Mouse (Mus musculus): ENCODE data around the gene Ctxn2. TPM values are rescaled to one million over a fixed set of nuclear protein-coding genes. Genes with fewer than 3 reads are reported as not detected.

The Ctxn2 gene
- polyA plus RNA-seq, 1 experiment from 2014 or later: 0.41 TPM

GRCm38 (mm10) chr2:125134113-125134512, 2.4 kb upstream of the Ctxn2 start:
- no peaks in the 10 kb centered on the region for H3K9me3 ChIP-seq
- peaks cover 15% of the 10 kb centered on the region for H3K4me1 ChIP-seq
- no peak overlapping the region for H3K4me3 ChIP-seq
- H3K4me2 ChIP-seq (replicated peaks): no peak overlapping the region
- H3K27me3 ChIP-seq: no peaks in the 10 kb centered on the region
- H3K36me3 ChIP-seq: no peaks in the 10 kb centered on the region
- WGBS: 17% methylated on average over 4 of the region's 4 CpGs
- ATAC-seq (ENCODE audit: low FRiP score, low read depth): peak; percentile 58
- H3K27ac ChIP-seq (replicated peaks): no peak overlapping the region
- H3K9ac ChIP-seq (replicated peaks): no peak overlapping the region

GRCm38 (mm10) chr2:125136846-125137245, 354 bp downstream of the Ctxn2 start:
- Histone ChIP-seq H3K4me1 (peaks cover 15% of the 10 kb centered on the region), H3K36me3 (no peaks in the 10 kb centered on the region), H3K27me3 (no peaks in the 10 kb centered on the region), H3K4me2 (replicated peaks) (peak overlapping the region; percentile 73), H3K9me3 (no peaks in the 10 kb centered on the region), H3K9ac (replicated peaks) (no peak overlapping the region; the same call in 1 of the 2 replicates), H3K4me3 (peak overlapping the region; percentile 44), H3K27ac (replicated peaks) (no peak overlapping the region)
- no peak for ATAC-seq (ENCODE audit: low FRiP score, low read depth)
- 26% methylated on average over 7 of the region's 7 CpGs for WGBS

- no peak for ATAC-seq (ENCODE audit: low FRiP score, low read depth)
Measured at GRCm38 (mm10) chr2:125142336-125142735, 5.8 kb downstream of the Ctxn2 start.

GRCm38 (mm10) chr2:125152388-125152787, 15.9 kb downstream of the Ctxn2 start, which contains the start of gene Slc12a1:
Gene Slc12a1, plus strand, starts transcription at chr2:125152505.
- H3K4me2 ChIP-seq (replicated peaks): no peak within 1 kb of the TSS
- H3K27me3 ChIP-seq: no peaks in the 10 kb centered on the region
- no peaks in the 10 kb centered on the region for H3K36me3 ChIP-seq
- no peak for ATAC-seq (ENCODE audit: low FRiP score, low read depth)
- no peak within 1 kb of the TSS for H3K9ac ChIP-seq (replicated peaks)
- no peak within 1 kb of the TSS for H3K4me3 ChIP-seq
- 83% methylated on average over 6 of the region's 6 CpGs for WGBS
- no peak within 1 kb of the TSS for H3K27ac ChIP-seq (replicated peaks)
- H3K9me3 ChIP-seq: no peaks in the 10 kb centered on the region
- no peaks in the 10 kb centered on the region for H3K4me1 ChIP-seq

More at GRCm38 (mm10) chr2:125142336-125142735, 5.8 kb downstream of the Ctxn2 start:
- Histone ChIP-seq H3K9ac (replicated peaks) (no peak overlapping the region), H3K4me1 (no peaks in the 10 kb centered on the region), H3K27me3 (no peaks in the 10 kb centered on the region), H3K36me3 (no peaks in the 10 kb centered on the region), H3K4me2 (replicated peaks) (no peak overlapping the region), H3K4me3 (no peak overlapping the region), H3K9me3 (no peaks in the 10 kb centered on the region), H3K27ac (replicated peaks) (no peak overlapping the region)

GRCm38 (mm10) chr2:125154294-125154693, 17.8 kb downstream of the Ctxn2 start:
- no peak overlapping the region for H3K4me2 ChIP-seq (replicated peaks)
- no peaks in the 10 kb centered on the region for H3K9me3 ChIP-seq
- no peaks in the 10 kb centered on the region for H3K36me3 ChIP-seq
- no peak overlapping the region for H3K27ac ChIP-seq (replicated peaks)
- ATAC-seq (ENCODE audit: low FRiP score, low read depth): no peak
- no peak overlapping the region for H3K9ac ChIP-seq (replicated peaks)
- no peaks in the 10 kb centered on the region for H3K27me3 ChIP-seq
- no peak overlapping the region for H3K4me3 ChIP-seq
- whole genome bisulfite sequencing: 80% methylated on average over 9 of the region's 9 CpGs
- H3K4me1 ChIP-seq: no peaks in the 10 kb centered on the region

DNA sequence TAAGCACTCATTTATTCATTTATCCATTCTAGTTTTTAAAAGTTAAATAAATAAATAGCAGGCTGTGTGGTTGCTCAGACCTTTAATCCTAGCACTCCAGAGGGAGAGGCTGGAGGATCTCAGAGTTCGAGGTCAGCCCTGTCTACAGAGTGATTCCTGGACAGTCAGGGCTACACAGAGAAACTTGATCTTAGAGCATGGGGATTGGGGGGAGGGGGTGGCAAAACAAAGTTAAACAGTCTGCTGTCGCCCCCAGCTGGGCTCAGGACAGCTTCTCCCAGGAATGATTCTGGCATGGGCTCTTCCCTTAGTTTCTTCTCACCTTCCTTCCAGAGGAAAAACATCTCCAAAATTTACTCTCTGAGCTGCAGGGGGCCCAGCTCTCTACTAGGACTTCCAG, 19.0 kb downstream of the Ctxn2 start:
- no peak for ATAC-seq (ENCODE audit: low FRiP score, low read depth)
- WGBS: 31% methylated on average over 2 of the region's 2 CpGs
- Histone ChIP-seq H3K27ac (replicated peaks) (no peak overlapping the region), H3K9me3 (no peaks in the 10 kb centered on the region), H3K27me3 (no peaks in the 10 kb centered on the region), H3K4me2 (replicated peaks) (no peak overlapping the region), H3K9ac (replicated peaks) (no peak overlapping the region), H3K4me1 (no peaks in the 10 kb centered on the region), H3K4me3 (no peak overlapping the region), H3K36me3 (no peaks in the 10 kb centered on the region)

DNA sequence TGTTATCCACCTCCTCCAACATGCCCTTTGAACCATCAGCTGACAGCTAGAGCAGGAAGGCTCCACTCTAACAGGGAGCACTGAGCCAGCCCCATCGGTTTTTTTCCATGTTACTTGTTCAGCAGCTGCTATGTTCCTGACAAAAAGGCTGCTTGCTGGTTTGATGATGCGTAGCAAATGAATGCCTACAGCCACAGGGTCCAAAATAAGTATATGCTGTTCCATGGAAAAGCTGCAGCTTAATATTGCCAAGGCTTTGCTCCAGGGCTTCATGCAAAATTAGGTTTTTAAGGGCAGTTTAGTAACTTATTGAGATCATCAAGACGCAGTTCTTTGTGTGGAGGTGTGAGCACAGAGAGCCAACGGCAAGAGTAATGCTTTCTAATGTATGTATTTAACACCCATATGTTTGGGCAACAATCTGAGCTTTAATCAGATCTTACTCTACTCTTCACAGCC, 25.5 kb downstream of the Ctxn2 start:
- Histone ChIP-seq H3K9me3 (no peaks in the 10 kb centered on the region), H3K9ac (replicated peaks) (no peak overlapping the region), H3K4me3 (no peak overlapping the region), H3K4me2 (replicated peaks) (no peak overlapping the region), H3K27ac (replicated peaks) (no peak overlapping the region), H3K4me1 (no peaks in the 10 kb centered on the region), H3K27me3 (no peaks in the 10 kb centered on the region), H3K36me3 (no peaks in the 10 kb centered on the region)
- 67% methylated on average over 4 of the region's 4 CpGs for WGBS
- no peak for ATAC-seq (ENCODE audit: low FRiP score, low read depth)

DNA sequence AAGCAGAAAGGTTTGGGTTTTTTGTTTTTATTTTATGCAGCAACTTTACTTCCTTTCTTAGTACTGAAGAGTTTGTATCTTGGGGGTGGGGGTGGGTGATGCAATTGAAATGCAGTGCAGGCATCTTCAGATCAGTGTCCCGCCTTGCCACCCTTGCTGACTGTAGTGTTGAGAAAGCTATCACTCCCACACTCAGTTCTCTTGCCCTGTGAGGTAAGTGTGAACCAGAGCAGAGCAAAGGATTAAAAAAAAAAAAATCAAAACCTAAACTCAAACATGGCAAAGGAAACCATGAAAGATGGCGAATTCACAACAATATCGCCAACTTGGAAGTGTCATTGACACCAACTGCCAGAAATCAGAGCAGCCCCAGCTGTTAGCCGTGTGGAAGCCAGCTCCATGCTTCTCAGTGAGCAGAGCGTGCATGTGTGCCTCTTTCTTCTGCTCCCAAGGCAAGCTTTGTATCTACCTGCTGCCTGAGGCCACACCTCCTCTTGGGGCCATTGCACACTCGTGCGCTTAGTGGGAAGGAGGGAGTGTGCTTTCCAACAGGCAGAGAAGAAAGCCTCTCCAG, 41.8 kb downstream of the Ctxn2 start:
- no peaks in the 10 kb centered on the region for H3K4me1 ChIP-seq
- H3K4me2 ChIP-seq (replicated peaks): no peak overlapping the region
- H3K27ac ChIP-seq (replicated peaks): no peak overlapping the region
- H3K9me3 ChIP-seq: no peaks in the 10 kb centered on the region
- WGBS: 87% methylated on average over 7 of the region's 7 CpGs
- H3K27me3 ChIP-seq: no peaks in the 10 kb centered on the region
- no peak for ATAC-seq (ENCODE audit: low FRiP score, low read depth)
- no peak overlapping the region for H3K9ac ChIP-seq (replicated peaks)
- no peaks in the 10 kb centered on the region for H3K36me3 ChIP-seq
- no peak overlapping the region for H3K4me3 ChIP-seq

DNA sequence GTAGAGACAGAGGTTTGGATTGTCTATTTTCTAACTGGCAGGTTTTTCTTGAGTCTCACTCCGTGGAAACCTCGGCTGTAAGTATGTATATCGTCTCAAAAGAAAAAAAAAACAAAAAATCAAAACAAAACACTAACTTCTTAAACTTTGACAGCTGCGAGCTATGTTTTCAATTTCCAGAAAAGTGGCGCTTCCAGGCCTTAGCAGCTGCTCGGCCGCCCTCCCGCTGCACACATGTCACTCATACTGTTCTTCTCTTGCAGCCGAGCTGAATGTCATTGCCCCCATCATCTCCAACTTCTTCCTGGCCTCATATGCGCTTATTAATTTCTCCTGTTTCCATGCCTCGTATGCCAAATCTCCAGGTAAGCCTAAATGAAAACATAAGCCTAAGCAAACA, 51.4 kb downstream of the Ctxn2 start:
- ATAC-seq (ENCODE audit: low FRiP score, low read depth): no peak
- Histone ChIP-seq H3K4me3 (no peak overlapping the region), H3K27ac (replicated peaks) (no peak overlapping the region), H3K36me3 (no peaks in the 10 kb centered on the region), H3K4me1 (no peaks in the 10 kb centered on the region), H3K9ac (replicated peaks) (no peak overlapping the region), H3K27me3 (0 out of 2 replicates have a peak, but pooled peaks cover 3% of the 10 kb centered on the region), H3K9me3 (no peaks in the 10 kb centered on the region), H3K4me2 (replicated peaks) (no peak overlapping the region)
- WGBS: 72% methylated on average over 11 of the region's 11 CpGs

DNA sequence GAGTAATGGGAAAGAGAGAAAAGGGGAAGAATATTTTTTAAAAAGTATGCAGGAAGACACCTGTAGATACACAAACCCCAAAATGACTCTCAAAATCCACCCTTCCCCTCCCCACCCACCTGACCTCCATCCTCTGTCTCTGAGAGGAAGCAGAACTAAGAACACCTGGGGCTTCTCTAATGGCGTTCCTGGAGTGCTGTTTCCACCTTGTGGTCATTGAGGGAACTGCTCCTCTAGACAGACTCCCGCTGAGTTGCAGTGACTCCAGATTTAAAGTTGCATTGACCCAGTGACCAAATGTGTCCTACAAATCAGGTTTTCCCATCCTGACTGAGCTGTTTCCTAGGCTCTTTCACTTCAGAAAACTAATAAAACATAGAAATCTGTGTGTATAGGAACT, 52.7 kb downstream of the Ctxn2 start:
- Histone ChIP-seq H3K36me3 (no peaks in the 10 kb centered on the region), H3K4me1 (no peaks in the 10 kb centered on the region), H3K4me3 (no peak overlapping the region), H3K27me3 (0 out of 2 replicates have a peak, but pooled peaks cover 3% of the 10 kb centered on the region), H3K9ac (replicated peaks) (no peak overlapping the region), H3K4me2 (replicated peaks) (no peak overlapping the region), H3K9me3 (no peaks in the 10 kb centered on the region), H3K27ac (replicated peaks) (no peak overlapping the region)
- WGBS: 4% methylated on average over 2 of the region's 2 CpGs
- no peak for ATAC-seq (ENCODE audit: low FRiP score, low read depth)

- no peak for ATAC-seq (ENCODE audit: low FRiP score, low read depth)
- H3K9me3 ChIP-seq: no peaks in the 10 kb centered on the region
- H3K27ac ChIP-seq (replicated peaks): no peak overlapping the region
Measured at GRCm38 (mm10) chr2:125192905-125193304, 56.4 kb downstream of the Ctxn2 start.

DNA sequence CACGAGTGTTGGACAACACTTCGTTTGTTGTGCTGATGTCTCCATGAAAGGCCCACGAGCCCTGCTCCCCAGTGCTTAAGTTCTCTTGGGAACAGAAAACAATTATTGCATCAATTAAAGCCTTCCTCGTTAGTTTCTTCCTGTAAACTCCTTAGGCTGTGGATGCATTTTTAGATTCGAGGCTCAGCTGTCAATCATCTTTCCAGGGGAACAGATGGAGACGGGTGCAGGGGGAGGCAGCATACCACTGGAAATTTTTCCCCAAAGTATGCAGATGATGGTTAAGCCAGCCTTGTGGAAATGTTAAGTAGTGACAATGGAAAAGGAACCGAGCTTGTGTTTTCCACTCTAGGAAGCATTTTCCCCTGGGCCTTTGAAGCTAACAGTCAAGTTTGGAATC, 60.3 kb downstream of the Ctxn2 start:
- Histone ChIP-seq H3K27ac (replicated peaks) (no peak overlapping the region), H3K36me3 (no peaks in the 10 kb centered on the region), H3K27me3 (no peaks in the 10 kb centered on the region), H3K9me3 (no peaks in the 10 kb centered on the region), H3K4me1 (no peaks in the 10 kb centered on the region), H3K9ac (replicated peaks) (no peak overlapping the region), H3K4me2 (replicated peaks) (no peak overlapping the region), H3K4me3 (no peak overlapping the region)
- ATAC-seq (ENCODE audit: low FRiP score, low read depth): no peak
- WGBS: 70% methylated on average over 7 of the region's 7 CpGs

More at GRCm38 (mm10) chr2:125192905-125193304, 56.4 kb downstream of the Ctxn2 start:
- Histone ChIP-seq H3K4me2 (replicated peaks) (no peak overlapping the region), H3K36me3 (no peaks in the 10 kb centered on the region), H3K4me3 (no peak overlapping the region), H3K9ac (replicated peaks) (no peak overlapping the region), H3K27me3 (0 out of 2 replicates have a peak, but pooled peaks cover 3% of the 10 kb centered on the region), H3K4me1 (no peaks in the 10 kb centered on the region)
